Mouse (Mus musculus) thymus, postnatal 4 days (tissue): ENCODE measurements around the gene Slc9a9.

Source experiments
- DNase-seq: peaks from one replicate; pipeline ENCODE4 v3.0.0; 2021

Gene Slc9a9

GRCm38 (mm10) chr9:95086109-95086821 lies 416.6 kb downstream of the Slc9a9 start:
- DNase-seq = no peak

- no peak for DNase-seq
Measured at GRCm38 (mm10) chr9:95088221-95088620, 418.5 kb downstream of the Slc9a9 start.

- DNase-seq = no peak
Measured at GRCm38 (mm10) chr9:95089050-95089449, 419.3 kb downstream of the Slc9a9 start.

- DNase-seq = no peak
Measured at GRCm38 (mm10) chr9:95096486-95096885, 426.8 kb downstream of the Slc9a9 start.

GRCm38 (mm10) chr9:95105768-95106167 lies 436.1 kb downstream of the Slc9a9 start:
- no peak for DNase-seq

- no peak for DNase-seq
Measured at GRCm38 (mm10) chr9:95109799-95110198, 440.1 kb downstream of the Slc9a9 start.

- no peak for DNase-seq
Measured at GRCm38 (mm10) chr9:95110768-95111167, 441.1 kb downstream of the Slc9a9 start.

- DNase-seq = no peak
Measured at GRCm38 (mm10) chr9:95111732-95112131, 442.0 kb downstream of the Slc9a9 start.

- DNase-seq = no peak
Measured at GRCm38 (mm10) chr9:95113157-95114135, 443.7 kb downstream of the Slc9a9 start.

GRCm38 (mm10) chr9:95120062-95120461 lies 450.4 kb downstream of the Slc9a9 start:
- DNase-seq = peak; percentile 30

GRCm38 (mm10) chr9:95121151-95121835 lies 451.6 kb downstream of the Slc9a9 start:
- peak; percentile 79 for DNase-seq

GRCm38 (mm10) chr9:95125683-95126082 lies 456.0 kb downstream of the Slc9a9 start:
- no peak for DNase-seq

- no peak for DNase-seq
Measured at GRCm38 (mm10) chr9:95127774-95128173, 458.1 kb downstream of the Slc9a9 start.

- no peak for DNase-seq
Measured at GRCm38 (mm10) chr9:95149206-95149729, 479.6 kb downstream of the Slc9a9 start.

GRCm38 (mm10) chr9:95150096-95150495 lies 480.4 kb downstream of the Slc9a9 start:
- DNase-seq = no peak

- DNase-seq = no peak
Measured at GRCm38 (mm10) chr9:95150597-95150996, 480.9 kb downstream of the Slc9a9 start.

GRCm38 (mm10) chr9:95150998-95151397 lies 481.3 kb downstream of the Slc9a9 start:
- no peak for DNase-seq

GRCm38 (mm10) chr9:95151746-95152145 lies 482.0 kb downstream of the Slc9a9 start:
- no peak for DNase-seq

GRCm38 (mm10) chr9:95153966-95154365 lies 484.3 kb downstream of the Slc9a9 start:
- DNase-seq = no peak

- DNase-seq = no peak
Measured at GRCm38 (mm10) chr9:95157948-95158347, 488.2 kb downstream of the Slc9a9 start.

GRCm38 (mm10) chr9:95158916-95159315 lies 489.2 kb downstream of the Slc9a9 start:
- DNase-seq = no peak

- no peak for DNase-seq
Measured at GRCm38 (mm10) chr9:95160575-95161300, 491.0 kb downstream of the Slc9a9 start.
